Mouse (Mus musculus) thymus, postnatal 0 days (tissue): ENCODE measurements around the gene Inpp5k. TPM values are rescaled to one million over a fixed set of nuclear protein-coding genes. Genes with fewer than 3 reads are reported as not detected.
"Not testable (repeated sequence)": the region's sequence is repeated elsewhere in the genome, so short reads cannot be mapped to it uniquely, and the experiment has no call there.

Experiments
- DNase-seq: peaks from one replicate; pipeline ENCODE4 v3.0.0-alpha.2; 2015; ENCODE audit warnings: low spot score
- polyA plus RNA-seq: library from polyadenylated mRNA; unstranded; fragments of >200 nt; fragmentation: Nextera tagmentation; extraction: Ambion mirVana; gene quantifications from 2 replicates; pipeline ENCODE4 v1.2.1, GENCODE M21; 2015

Gene Inpp5k
- polyA plus RNA-seq, 1 experiment from 2014 or later: 63.9 TPM

GRCm38 (mm10) chr11:75677881-75678746 lies 47.3 kb downstream of the Inpp5k start:
- DNase-seq: no peak

GRCm38 (mm10) chr11:75678747-75679438 lies 48.1 kb downstream of the Inpp5k start, which contains the start of gene Crk:
Crk (plus strand) TSS chr11:75679259.
- DNase-seq: peak; percentile 99

DNA sequence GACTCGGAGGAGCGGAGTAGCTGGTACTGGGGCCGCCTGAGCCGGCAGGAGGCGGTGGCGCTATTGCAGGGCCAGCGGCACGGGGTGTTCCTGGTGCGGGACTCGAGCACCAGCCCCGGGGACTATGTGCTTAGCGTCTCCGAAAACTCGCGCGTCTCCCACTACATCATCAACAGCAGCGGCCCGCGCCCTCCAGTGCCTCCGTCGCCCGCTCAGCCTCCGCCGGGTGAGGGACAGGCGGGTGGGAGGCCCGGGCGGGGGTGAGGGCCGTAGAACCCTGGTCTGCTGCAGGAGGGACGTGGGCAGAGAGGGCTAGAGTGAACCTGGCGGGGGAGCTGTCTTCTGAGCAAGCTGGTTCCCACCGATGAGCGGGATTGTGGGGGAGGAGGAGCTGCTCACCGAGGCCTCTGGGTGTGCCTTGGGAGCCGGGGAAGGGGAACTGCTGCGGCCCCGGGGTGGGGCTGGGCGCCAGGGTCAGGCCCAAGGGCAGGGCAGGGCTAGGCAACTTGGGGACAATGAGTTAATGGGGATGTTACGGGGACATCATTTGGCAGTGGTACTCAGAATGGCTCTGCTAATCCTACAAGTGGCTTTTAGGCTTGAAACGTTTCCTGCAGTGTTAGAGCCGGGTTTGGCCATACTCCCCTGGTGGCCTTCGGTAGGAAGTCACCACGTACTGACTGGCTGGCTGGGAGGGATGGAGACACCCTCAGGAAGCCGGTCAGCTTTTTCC lies 48.8 kb downstream of the Inpp5k start:
- peak; percentile 53 for DNase-seq

DNA sequence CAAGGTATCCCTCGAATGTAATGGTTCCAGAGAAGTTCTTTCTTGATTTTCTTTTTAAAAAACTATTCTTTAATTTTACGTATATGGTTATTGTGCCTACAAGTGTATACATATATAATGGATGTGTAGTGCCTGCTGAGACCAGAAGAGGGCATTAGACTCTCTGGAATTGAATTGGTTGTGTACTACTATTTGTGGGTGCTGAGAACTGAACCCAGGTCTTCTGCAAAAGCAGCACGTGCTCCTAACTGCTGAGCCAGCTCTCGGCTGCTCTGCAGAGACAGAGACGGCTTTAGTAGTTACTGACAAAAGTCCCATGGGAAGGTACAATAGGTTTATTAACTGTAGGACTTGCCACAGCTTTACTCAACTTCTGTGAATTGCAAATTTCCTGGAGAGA lies 53.7 kb downstream of the Inpp5k start:
- no peak for DNase-seq

DNA sequence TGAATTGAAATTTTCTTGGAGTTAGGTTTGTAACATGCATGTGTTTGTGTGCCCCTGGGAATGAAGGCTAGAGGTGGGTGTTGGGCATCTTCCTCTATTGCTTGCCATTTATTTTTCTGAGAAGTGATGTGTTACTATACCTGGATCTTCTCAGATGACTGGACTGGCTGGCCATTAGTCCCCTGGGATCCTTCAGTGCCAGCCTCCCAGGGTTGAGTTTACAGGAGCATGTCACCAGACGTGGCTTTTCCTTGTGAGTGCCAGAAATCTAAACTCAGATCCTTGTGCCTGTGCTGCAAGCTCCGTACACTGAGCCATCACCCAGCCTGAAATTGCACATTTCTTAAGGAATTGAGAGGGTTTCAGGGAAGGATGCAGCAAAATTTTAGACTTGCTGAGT lies 54.2 kb downstream of the Inpp5k start:
- no peak for DNase-seq

DNA sequence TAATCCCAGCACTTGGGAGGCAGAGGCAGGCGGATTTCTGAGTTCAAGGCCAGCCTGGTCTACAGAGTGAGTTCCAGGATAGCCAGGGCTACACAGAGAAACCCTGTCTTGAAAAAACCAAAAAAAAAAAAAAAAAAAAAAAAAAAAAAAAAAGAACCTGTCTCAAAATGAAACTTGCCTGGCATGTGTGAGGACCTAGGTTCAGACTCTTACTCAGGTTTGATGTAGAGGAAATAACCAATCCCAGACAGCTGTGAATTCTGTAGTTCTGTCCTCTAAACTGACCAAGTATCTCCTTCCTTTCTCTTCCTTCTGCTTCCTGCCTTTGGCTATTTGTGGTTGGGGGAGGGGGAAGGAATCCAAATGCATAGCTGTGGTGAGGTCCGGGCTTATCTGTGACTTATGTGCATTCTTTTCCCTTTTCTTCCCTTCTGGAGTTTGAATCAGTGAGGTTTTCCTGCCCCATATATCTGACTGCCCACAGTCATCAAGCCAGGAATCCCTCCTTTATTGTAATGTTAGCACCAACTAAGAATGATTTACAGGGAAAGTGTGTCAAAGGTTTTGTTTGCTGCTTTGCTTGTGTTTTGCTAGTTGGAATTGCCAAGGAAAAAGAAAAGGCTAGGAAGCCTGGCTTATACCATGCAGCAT lies 56.7 kb downstream of the Inpp5k start:
- DNase-seq: no peak

DNA sequence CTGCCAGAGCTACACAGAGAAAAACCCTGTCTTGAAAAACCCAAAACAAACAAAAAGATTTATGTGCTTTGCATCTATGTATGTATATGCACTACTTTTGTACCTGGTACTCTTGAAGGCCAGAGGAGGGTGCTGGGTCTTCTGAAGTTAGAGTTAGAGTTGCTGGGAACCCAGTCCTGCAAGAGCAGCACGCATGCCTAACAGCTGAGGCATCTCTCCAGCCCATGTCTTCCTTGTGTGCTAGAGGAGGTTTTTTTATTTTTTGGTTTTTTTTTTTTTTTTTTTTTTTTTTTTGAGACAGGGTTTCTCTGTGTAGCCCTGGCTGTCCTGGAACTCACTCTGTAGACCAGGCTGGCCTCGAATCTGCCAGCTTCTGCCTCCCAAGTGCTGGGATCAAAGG lies 57.3 kb downstream of the Inpp5k start:
- DNase-seq: no peak

DNA sequence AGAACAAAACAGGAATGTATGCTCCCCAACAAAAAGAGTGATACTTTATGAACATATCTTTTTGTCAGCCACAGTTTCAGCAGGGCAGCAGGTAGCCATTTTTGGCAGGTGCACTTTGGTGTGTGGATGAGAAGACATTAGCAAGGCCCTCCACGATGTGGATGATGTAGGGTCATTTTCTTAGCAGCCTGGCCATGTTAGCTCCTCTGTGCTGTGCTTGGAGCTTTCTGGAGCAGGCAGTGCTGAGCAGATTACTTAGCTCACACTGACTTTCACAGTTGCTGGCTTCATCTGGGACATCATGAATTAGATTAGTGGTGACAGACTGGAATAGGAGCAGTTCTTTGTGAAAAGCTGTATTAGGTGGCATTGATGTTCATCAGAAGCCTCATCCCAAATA lies 59.2 kb downstream of the Inpp5k start:
- DNase-seq: no peak

- no peak for DNase-seq
Observed at GRCm38 (mm10) chr11:75691047-75691446, 60.3 kb downstream of the Inpp5k start.

DNA sequence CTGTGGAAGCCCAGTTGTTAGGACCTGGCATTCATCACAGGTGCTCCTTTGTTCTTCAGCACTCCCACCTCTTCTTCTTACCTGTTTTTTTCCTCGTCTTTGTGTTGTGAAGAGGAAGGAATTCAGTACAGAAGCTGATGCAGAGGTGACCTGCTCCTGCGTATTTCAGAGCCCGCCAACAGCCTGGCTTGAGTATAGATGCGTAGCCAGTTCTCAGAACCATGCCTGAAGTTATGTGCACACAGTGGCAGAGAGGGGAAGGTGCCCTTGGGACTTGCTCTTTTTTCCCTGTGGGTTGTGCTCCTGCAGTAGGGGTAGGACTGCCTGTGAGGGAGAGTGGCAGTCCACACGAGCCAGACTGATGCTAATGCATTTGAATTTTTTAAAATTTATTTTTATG lies 62.8 kb downstream of the Inpp5k start:
- DNase-seq: no peak

DNA sequence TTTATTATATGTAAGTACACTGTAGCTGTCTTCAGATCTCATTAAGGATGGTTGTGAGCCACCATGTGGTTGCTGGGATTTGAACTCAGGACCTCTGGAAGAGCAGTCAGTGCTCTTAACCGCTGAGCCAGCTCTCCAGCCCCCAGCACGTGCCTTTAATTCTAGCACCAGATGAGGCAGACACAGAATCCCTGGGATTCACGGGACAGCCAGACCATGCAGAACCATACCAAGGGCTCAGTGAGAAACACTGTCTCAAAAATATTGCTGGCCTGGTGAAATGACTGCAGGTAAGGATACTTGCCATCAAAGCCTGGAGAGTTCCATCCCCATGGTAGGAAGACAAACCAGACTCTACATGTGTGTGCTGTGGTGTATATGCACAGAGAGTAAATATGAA lies 66.7 kb downstream of the Inpp5k start:
- not testable (repeated sequence) for DNase-seq

Other genes starting within 250 kb of the Inpp5k start
- 44.9 and 47.7 TPM in 2 replicates for gene Serpinf1, start 208.3 kb upstream of the Inpp5k start, polyA plus RNA-seq
- gene Serpinf2, start 191.4 kb upstream of the Inpp5k start, polyA plus RNA-seq: 0.10 TPM in 1 of 2 replicates, not detected in the other
- gene Wdr81, start 176.3 kb upstream of the Inpp5k start, polyA plus RNA-seq: 5.7 and 5.9 TPM in 2 replicates
- gene Tlcd2, start 169.3 kb upstream of the Inpp5k start, polyA plus RNA-seq: 9.7 and 13.8 TPM in 2 replicates
- 39.2 and 40.0 TPM in 2 replicates for gene Prpf8, start 144.2 kb upstream of the Inpp5k start, polyA plus RNA-seq
- 0.90 and 1.1 TPM in 2 replicates for gene Rilp, start 120.9 kb upstream of the Inpp5k start, polyA plus RNA-seq
- 2.4 and 2.7 TPM in 2 replicates for gene Scarf1, start 117.4 kb upstream of the Inpp5k start, polyA plus RNA-seq
- gene Slc43a2, start 99.3 kb upstream of the Inpp5k start, polyA plus RNA-seq: 33.2 and 33.6 TPM in 2 replicates
- gene Pitpna, start 42.9 kb upstream of the Inpp5k start, polyA plus RNA-seq: 103 and 112 TPM in 2 replicates
- 16.1 and 19.0 TPM in 2 replicates for gene Myo1c, start 19.5 kb downstream of the Inpp5k start, polyA plus RNA-seq
- 58.0 and 64.6 TPM in 2 replicates for gene Crk, start 48.3 kb downstream of the Inpp5k start, polyA plus RNA-seq
- 669 and 689 TPM in 2 replicates for gene Ywhae, start 101.9 kb downstream of the Inpp5k start, polyA plus RNA-seq
- gene Doc2b, start 165.1 kb downstream of the Inpp5k start, polyA plus RNA-seq: 0.33 TPM in 2 replicates